Mouse (Mus musculus): ENCODE results near the gene Gm9767. TPM values are rescaled to one million over a fixed set of nuclear protein-coding genes. Genes with fewer than 3 reads are reported as not detected.

Gm9767 gene
- polyA plus RNA-seq, 1 experiment = not detected

DNA sequence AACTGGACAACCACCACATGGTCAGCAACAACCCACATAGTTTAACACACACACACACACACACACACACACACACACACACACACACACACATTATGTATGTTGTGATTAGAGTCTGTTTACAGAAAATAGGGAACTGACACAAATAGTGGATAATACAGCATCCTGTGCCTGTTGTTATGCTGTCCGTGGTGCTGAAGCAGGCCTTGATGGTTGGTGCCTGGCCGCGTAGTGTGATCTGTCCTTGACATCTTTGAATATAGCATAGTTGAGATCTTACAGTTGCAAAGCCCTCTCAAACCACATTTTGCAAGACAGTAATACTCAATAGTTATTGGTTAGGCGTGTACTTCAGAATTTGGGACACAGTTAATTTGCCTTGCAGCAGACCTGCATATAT, 4.0 kb downstream of the Gm9767 start:
- TF ChIP-seq GATA1 (IDR thresholded peaks at IDR 0.05; ENCODE audit: borderline replicate concordance, low read length) (no peak), FLI1 (IDR thresholded peaks at IDR 0.05; ENCODE audit: low read length) (no peak)
- Histone ChIP-seq H3K4me3 (replicated peaks) (no peak overlapping the region), H3K27me3 (replicated peaks) (peaks cover 17% of the 10 kb centered on the region), H3K9me3 (peaks cover 17% of the 10 kb centered on the region; the same call in 1 of the 2 replicates), H3K36me3 (replicated peaks; ENCODE audit: low read length) (no peaks in the 10 kb centered on the region), H3K4me1 (peaks cover 7% of the 10 kb centered on the region; the same call in 1 of the 2 replicates)

DNA sequence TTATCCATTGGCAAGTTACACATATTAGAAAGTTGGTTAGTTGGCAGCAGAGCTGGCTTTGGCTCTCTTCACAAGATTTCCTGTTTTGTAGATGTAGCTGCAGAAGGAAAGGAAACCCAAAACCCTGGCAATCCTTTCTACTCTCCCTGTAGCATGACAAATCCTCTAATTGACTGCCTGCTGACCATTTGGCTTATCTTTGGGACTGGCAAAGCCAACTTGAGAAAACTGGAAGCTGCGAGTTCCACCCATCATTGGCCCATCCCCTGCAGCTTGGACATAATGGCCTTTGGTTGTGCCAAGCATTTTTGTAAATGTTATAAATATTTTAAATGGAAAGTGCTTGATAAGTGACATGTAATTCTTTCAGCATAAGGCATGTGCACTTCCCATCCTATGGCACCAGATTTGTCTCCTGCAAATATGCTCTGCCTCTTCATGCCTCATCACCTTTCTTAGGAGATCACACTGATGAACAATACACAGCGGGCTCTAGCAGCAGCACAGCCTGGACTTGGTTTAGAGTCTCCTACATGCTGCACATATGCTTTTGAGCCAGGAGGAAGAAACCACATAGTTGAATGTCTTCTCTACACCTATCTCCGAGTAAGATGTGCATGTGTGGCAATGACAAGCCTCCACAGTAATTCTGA, 25.4 kb downstream of the Gm9767 start:
- Histone ChIP-seq H3K9me3 (no peaks in the 10 kb centered on the region), H3K27me3 (replicated peaks) (no peaks in the 10 kb centered on the region), H3K4me1 (no peaks in the 10 kb centered on the region), H3K4me3 (replicated peaks) (no peak overlapping the region), H3K36me3 (replicated peaks; ENCODE audit: low read length) (no peaks in the 10 kb centered on the region)
- TF ChIP-seq GATA1 (IDR thresholded peaks at IDR 0.05; ENCODE audit: borderline replicate concordance, low read length) (no peak), FLI1 (IDR thresholded peaks at IDR 0.05; ENCODE audit: low read length) (no peak)

DNA sequence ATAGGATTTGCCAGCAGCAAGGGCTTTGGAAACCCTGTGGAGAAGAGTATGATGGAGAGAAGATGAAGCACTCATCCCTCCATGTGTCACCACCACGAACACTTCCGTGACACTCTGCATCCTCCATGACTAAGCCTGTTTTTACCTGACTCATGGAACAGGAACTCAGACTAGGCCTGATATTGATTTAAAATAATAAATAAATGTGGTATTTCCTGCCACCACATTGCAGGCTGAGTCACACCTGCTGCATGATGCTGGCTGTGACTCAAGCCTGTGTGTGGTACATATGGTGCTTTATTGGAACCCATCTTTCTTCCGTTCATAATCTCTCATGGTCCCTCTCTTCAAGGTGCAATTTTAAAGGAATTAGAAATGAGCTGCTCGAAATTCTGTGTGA, 36.4 kb downstream of the Gm9767 start:
- Histone ChIP-seq H3K4me3 (replicated peaks) (no peak overlapping the region), H3K4me1 (no peaks in the 10 kb centered on the region), H3K27me3 (replicated peaks) (no peaks in the 10 kb centered on the region), H3K9me3 (peaks cover 3% of the 10 kb centered on the region; the same call in 1 of the 2 replicates), H3K36me3 (replicated peaks; ENCODE audit: low read length) (no peaks in the 10 kb centered on the region)
- TF ChIP-seq GATA1 (IDR thresholded peaks at IDR 0.05; ENCODE audit: borderline replicate concordance, low read length) = no peak
- TF ChIP-seq FLI1 (IDR thresholded peaks at IDR 0.05; ENCODE audit: low read length) = no peak

DNA sequence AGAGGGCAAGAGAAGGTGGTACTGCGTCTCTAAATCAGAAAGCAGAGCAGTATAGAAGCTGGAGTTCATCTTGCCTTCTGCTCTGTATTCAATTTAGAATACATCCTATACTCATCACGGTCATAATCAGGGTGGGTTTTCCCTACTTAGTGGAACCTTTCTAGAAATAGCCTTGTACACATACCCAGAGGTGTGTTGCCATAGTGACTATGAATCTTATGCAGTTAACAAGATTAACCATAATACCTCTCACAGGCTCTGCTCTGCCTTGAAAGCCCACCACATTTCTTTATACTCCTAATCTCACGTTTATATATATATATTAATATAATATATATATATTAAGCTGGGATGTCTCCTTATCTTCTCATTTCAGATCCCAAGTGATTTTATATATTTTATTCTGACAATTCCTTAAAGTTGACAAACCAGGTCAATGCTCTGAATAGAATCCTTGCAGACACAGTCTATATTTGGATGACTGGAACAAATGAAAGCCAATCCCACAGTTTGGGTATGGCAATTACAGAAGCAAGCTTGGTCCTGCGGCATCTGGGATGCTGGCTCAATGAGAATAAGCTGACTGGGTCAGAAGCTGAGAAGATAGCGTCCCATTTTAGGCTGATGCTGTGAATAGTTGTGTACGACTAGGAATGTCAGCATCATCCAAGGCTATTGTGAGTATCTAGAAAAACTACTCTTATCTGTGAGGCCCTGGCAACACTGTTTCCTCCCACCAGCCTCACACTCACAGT, 41.2 kb downstream of the Gm9767 start:
- no peaks in the 10 kb centered on the region for H3K36me3 ChIP-seq (replicated peaks; ENCODE audit: low read length)
- no peaks in the 10 kb centered on the region for H3K27me3 ChIP-seq (replicated peaks)
- no peak for TF ChIP-seq FLI1 (IDR thresholded peaks at IDR 0.05; ENCODE audit: low read length)
- H3K4me1 ChIP-seq = no peaks in the 10 kb centered on the region
- H3K4me3 ChIP-seq (replicated peaks) = no peak overlapping the region
- H3K9me3 ChIP-seq = peaks cover 10% of the 10 kb centered on the region

DNA sequence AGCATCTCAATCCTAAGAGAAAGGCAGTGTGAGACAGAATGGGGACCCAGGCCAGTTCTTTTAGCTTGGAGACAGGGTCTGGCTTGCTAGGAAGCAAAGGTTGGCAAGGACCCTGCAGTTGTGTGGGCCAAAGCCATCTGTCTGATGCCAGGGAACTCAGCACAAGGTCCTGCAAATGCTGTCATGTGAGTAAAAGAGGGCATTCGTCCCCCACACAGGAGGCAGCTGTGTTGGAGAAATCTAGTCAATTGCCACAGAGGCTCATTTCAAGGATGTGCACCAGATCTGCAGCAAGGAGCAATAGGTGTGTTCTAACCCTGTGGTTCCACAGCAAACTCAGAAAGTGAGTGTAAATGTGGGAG, 41.7 kb downstream of the Gm9767 start:
- TF ChIP-seq GATA1 (IDR thresholded peaks at IDR 0.05; ENCODE audit: borderline replicate concordance, low read length) (no peak), FLI1 (IDR thresholded peaks at IDR 0.05; ENCODE audit: low read length) (no peak)

More for the DNA sequence above, 41.7 kb downstream of the Gm9767 start:
- Histone ChIP-seq H3K27me3 (replicated peaks) (no peaks in the 10 kb centered on the region), H3K4me3 (replicated peaks) (no peak overlapping the region), H3K9me3 (peaks cover 10% of the 10 kb centered on the region), H3K36me3 (replicated peaks; ENCODE audit: low read length) (no peaks in the 10 kb centered on the region), H3K4me1 (no peaks in the 10 kb centered on the region)

Other genes starting within 250 kb of the Gm9767 start
- gene Tmem200a, start 797 bp downstream of the Gm9767 start, polyA plus RNA-seq (2012; ENCODE audit: insufficient read depth, low replicate concordance) = not detected in 2 replicates
- gene Samd3, start 151.5 kb downstream of the Gm9767 start, polyA plus RNA-seq (2012; ENCODE audit: insufficient read depth, low replicate concordance) = not detected in 2 replicates

All from megakaryocyte, embryonic 14.5 days (primary cell).